Mouse (Mus musculus) intestine, postnatal 0 days (tissue): ENCODE results near the gene Ccdc184. TPM values are rescaled to one million over a fixed set of nuclear protein-coding genes. Genes with fewer than 3 reads are reported as not detected.

Source experiments
- ATAC-seq: fragments of 200-750 bp; cut with Nextera tagmentation; 2 replicates; pipeline ENCODE4 v1.8.0; 2017; ENCODE audit warnings: mild to moderate bottlenecking, moderate TSS enrichment, moderate library complexity
- H3K27ac ChIP-seq: fragments of 300-500 bp; sonication (generic); 2 replicates; pipeline ENCODE4 v1.5.1; 2014; ENCODE audit warnings: mild to moderate bottlenecking, low read depth, low read length, moderate library complexity
- H3K27me3 ChIP-seq: fragments of 300-500 bp; sonication (generic); replicated peaks from 2 replicates; pipeline ENCODE4 v1.6.1; 2014; ENCODE audit warnings: low read length, mixed read lengths; ENCODE audit not compliant: control insufficient read depth, insufficient read depth
- H3K36me3 ChIP-seq: fragments of 300-500 bp; sonication (generic); 2 replicates; pipeline ENCODE4 v1.6.1; 2014; ENCODE audit warnings: mild to moderate bottlenecking, moderate library complexity; ENCODE audit not compliant: control insufficient read depth, insufficient read depth
- H3K4me1 ChIP-seq: fragments of 300-500 bp; sonication (generic); replicated peaks from 2 replicates; pipeline ENCODE4 v1.6.1; 2014; ENCODE audit warnings: antibody characterized with exemption, low read length, mixed read lengths; ENCODE audit not compliant: control insufficient read depth, insufficient read depth
- H3K4me2 ChIP-seq: fragments of 300-500 bp; sonication (generic); replicated peaks from 2 replicates; pipeline ENCODE4 v1.6.1; 2014; ENCODE audit warnings: low read depth, mild to moderate bottlenecking, moderate library complexity
- H3K4me3 ChIP-seq: fragments of 300-500 bp; sonication (generic); 2 replicates; pipeline ENCODE4 v1.5.1; 2014; ENCODE audit warnings: low read depth, low read length
- H3K9ac ChIP-seq: fragments of 300-500 bp; sonication (generic); 2 replicates; pipeline ENCODE4 v1.6.1; 2014; ENCODE audit warnings: mild to moderate bottlenecking, low read depth, low read length
- H3K9me3 ChIP-seq: fragments of 300-500 bp; sonication (generic); 2 replicates; pipeline ENCODE4 v1.6.1; 2016; ENCODE audit warnings: mixed run types; ENCODE audit not compliant: control insufficient read depth
- CTCF ChIP-seq: sonication (generic); IDR thresholded peaks from 2 replicates; pipeline ENCODE4 v1.5.1; 2016; ENCODE audit warnings: low read depth, mild to moderate bottlenecking, control low read depth, antibody characterized with exemption, moderate library complexity
- WGBS: fragments of 180-500 bp; shearing (Covaris S2); extraction: QIAGEN DNeasy Blood & Tissue Kit; methylation state at CpG from one replicate; pipeline ENCODE4 v1.1.7; 2014; 5-methylcytosine and 5-hydroxymethylcytosine counted together
- polyA plus RNA-seq: library from polyadenylated mRNA; unstranded; fragments of >200 nt; fragmentation: Nextera tagmentation; extraction: Ambion mirVana; gene quantifications from 2 replicates; pipeline ENCODE4 v1.2.1, GENCODE M21; 2015

Ccdc184 gene
- polyA plus RNA-seq, 1 experiment from 2014 or later = 0.87 TPM

DNA sequence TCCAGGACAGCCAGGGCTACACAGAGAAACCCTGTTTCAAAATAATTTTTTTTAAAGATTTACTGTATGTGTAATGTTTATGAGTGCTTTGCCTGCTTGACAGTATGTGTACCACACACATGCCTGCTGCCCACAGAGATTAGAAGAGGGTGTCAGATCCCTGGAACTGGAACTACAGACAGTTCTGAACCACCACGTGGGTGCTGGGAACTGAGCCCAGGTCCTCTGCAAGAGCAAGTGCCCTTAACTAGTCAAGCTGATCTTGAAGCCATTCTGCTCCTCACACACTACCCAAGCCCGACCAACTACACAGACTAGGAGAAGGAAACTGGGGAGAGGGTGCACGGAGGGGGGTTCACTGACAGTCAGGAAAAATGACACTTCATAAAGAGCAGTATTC lies 33.5 kb upstream of the Ccdc184 start:
- WGBS = 90% methylated on average over 3 of the region's 3 CpGs
- H3K36me3 ChIP-seq = peaks cover 58% of the 10 kb centered on the region
- H3K27ac ChIP-seq = no peak overlapping the region
- no peak overlapping the region for H3K4me3 ChIP-seq
- no peaks in the 10 kb centered on the region for H3K4me1 ChIP-seq
- no peaks in the 10 kb centered on the region for H3K27me3 ChIP-seq
- H3K4me2 ChIP-seq = no peak overlapping the region
- no peak overlapping the region for H3K9ac ChIP-seq
- ATAC-seq = no peak
- H3K9me3 ChIP-seq = no peaks in the 10 kb centered on the region
- TF ChIP-seq CTCF = no peak

- H3K9me3 ChIP-seq = no peaks in the 10 kb centered on the region
- H3K4me3 ChIP-seq = no peak overlapping the region
- H3K4me2 ChIP-seq = no peak overlapping the region
- no peak for TF ChIP-seq CTCF
- no peak overlapping the region for H3K9ac ChIP-seq
- WGBS = 92% methylated on average over 4 of the region's 4 CpGs
- ATAC-seq = no peak
- H3K27ac ChIP-seq = no peak overlapping the region
- H3K36me3 ChIP-seq = peaks cover 58% of the 10 kb centered on the region
- no peaks in the 10 kb centered on the region for H3K4me1 ChIP-seq
- no peaks in the 10 kb centered on the region for H3K27me3 ChIP-seq
These were observed 32.9 kb upstream of the Ccdc184 start for GRCm38 (mm10) chr15:98134034-98134433.

DNA sequence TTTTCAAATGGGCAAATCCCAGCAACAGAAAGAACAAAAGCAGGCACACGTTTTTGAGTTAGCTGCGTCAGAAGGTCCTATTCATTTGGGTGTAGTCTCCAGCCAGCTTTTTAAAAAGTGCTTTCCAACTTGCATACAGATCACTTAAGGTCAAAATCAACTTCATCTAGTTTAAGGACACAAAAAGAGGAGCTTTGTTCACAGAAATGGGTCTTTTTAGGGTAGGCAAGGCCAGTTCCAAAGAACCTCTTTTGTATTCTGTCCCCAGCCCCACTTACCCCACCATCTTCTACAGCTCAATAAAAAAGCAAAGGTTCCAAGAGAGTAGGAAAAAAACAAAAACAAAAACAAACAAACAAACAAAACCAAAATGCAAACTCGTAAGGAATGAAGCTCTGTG lies 32.3 kb upstream of the Ccdc184 start:
- WGBS = 89% methylated on average over 3 of the region's 3 CpGs
- Histone ChIP-seq H3K4me1 (no peaks in the 10 kb centered on the region; the same call in 1 of the 2 replicates), H3K27me3 (no peaks in the 10 kb centered on the region), H3K4me2 (no peak overlapping the region), H3K9ac (no peak overlapping the region), H3K36me3 (peaks cover 61% of the 10 kb centered on the region), H3K27ac (no peak overlapping the region), H3K4me3 (no peak overlapping the region), H3K9me3 (no peaks in the 10 kb centered on the region)
- ATAC-seq = no peak
- no peak for TF ChIP-seq CTCF

GRCm38 (mm10) chr15:98135671-98136070 lies 31.3 kb upstream of the Ccdc184 start:
- Histone ChIP-seq H3K27me3 (no peaks in the 10 kb centered on the region), H3K4me1 (no peaks in the 10 kb centered on the region; the same call in 1 of the 2 replicates), H3K4me2 (no peak overlapping the region), H3K27ac (no peak overlapping the region), H3K9me3 (no peaks in the 10 kb centered on the region), H3K9ac (no peak overlapping the region), H3K4me3 (no peak overlapping the region), H3K36me3 (peaks cover 61% of the 10 kb centered on the region)
- 93% methylated on average over 13 of the region's 13 CpGs for WGBS
- no peak for TF ChIP-seq CTCF
- ATAC-seq = no peak

- no peak for TF ChIP-seq CTCF
- Histone ChIP-seq H3K4me1 (no peaks in the 10 kb centered on the region; the same call in 1 of the 2 replicates), H3K36me3 (peaks cover 72% of the 10 kb centered on the region), H3K9me3 (no peaks in the 10 kb centered on the region), H3K9ac (no peak overlapping the region), H3K27ac (no peak overlapping the region), H3K27me3 (no peaks in the 10 kb centered on the region), H3K4me3 (no peak overlapping the region), H3K4me2 (no peak overlapping the region)
- no peak for ATAC-seq
- WGBS = 85% methylated on average over 9 of the region's 9 CpGs
These were observed 30.1 kb upstream of the Ccdc184 start for GRCm38 (mm10) chr15:98136871-98137270.

DNA sequence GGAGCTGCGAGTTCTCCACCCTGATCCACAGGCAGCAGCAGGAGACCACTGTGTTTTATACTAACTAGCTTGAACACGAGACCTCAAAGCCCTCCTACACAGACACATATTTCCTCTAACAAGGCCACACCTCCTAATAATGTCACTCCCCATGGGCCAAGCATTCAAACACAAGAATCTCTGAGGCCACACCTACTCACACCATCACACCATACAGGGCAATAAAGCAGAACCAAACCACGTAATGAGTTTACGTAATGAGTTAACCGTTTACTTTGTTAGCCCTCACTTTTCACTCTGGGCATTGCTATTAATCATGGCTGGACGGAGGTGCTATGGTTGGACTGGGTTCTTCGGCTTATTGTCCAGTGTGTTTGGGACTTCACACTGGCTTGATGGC lies 27.2 kb upstream of the Ccdc184 start:
- TF ChIP-seq CTCF = no peak
- peaks cover 60% of the 10 kb centered on the region for H3K36me3 ChIP-seq
- H3K9ac ChIP-seq = no peak overlapping the region
- H3K4me1 ChIP-seq = no peaks in the 10 kb centered on the region; the same call in 1 of the 2 replicates
- H3K4me3 ChIP-seq = no peak overlapping the region
- peak overlapping the region; percentile 41; the same call in 1 of the 2 replicates for H3K27ac ChIP-seq
- H3K4me2 ChIP-seq = 0 out of 2 replicates have a peak overlapping the region, but pooled peaks have one; percentile 4
- peak; percentile 84 for ATAC-seq
- H3K9me3 ChIP-seq = no peaks in the 10 kb centered on the region
- 36% methylated on average over 7 of the region's 7 CpGs for WGBS
- no peaks in the 10 kb centered on the region for H3K27me3 ChIP-seq

DNA sequence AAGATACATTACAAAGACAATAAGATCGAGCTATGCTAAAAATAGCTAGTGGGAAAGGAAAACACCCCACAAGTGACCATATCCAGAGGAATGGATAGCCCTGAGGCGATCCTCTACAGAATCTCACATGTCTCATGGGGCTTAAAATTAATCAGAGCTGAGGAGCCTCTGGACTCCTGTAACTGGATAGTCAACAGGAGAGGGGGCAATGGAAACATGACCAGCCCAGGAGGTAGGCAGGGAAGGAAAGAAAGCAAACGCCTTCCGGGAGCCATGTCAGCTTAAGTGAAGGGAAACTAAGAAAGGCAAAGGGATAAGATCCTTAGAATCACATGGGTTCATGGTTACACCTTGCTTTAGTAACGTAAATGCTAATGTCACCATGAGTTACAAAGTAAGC lies 26.1 kb upstream of the Ccdc184 start:
- TF ChIP-seq CTCF = no peak
- no peaks in the 10 kb centered on the region; the same call in 1 of the 2 replicates for H3K4me1 ChIP-seq
- H3K9me3 ChIP-seq = no peaks in the 10 kb centered on the region
- 90% methylated on average over 5 of the region's 5 CpGs for WGBS
- H3K27me3 ChIP-seq = no peaks in the 10 kb centered on the region
- H3K9ac ChIP-seq = no peak overlapping the region
- H3K4me2 ChIP-seq = no peak overlapping the region
- H3K27ac ChIP-seq = no peak overlapping the region
- no peak for ATAC-seq
- H3K4me3 ChIP-seq = no peak overlapping the region
- H3K36me3 ChIP-seq = peaks cover 50% of the 10 kb centered on the region
